Mouse (Mus musculus) ES-E14 (cell line): Measurements from ENCODE around the gene Slc23a2. TPM values are rescaled to one million over a fixed set of nuclear protein-coding genes. Genes with fewer than 3 reads are reported as not detected.

Experiments
- DNase-seq: peaks from one replicate; pipeline ENCODE4 v3.0.0-alpha.2; 2013; ENCODE audit warnings: low read depth, low spot score
- H3K27ac ChIP-seq: 2 replicates; pipeline ENCODE4 v1.5.1; 2012; ENCODE audit warnings: low read depth, mild to moderate bottlenecking, low read length, moderate library complexity, mixed read lengths; ENCODE audit not compliant: poor library complexity, insufficient read depth, severe bottlenecking
- H3K36me3 ChIP-seq: 2 replicates; pipeline ENCODE4 v1.6.1; 2012; ENCODE audit warnings: mild to moderate bottlenecking, low read length, moderate library complexity, mixed read lengths; ENCODE audit not compliant: control insufficient read depth, poor library complexity, insufficient read depth, severe bottlenecking
- H3K4me1 ChIP-seq, 2 experiments: fragments of 150-350 bp in 1 of 2; sonication (generic) in 1 of 2; 2 replicates each; pipeline ENCODE4 v1.6.1; 2012; ENCODE audit warnings: low read length in 2 of 2, mild to moderate bottlenecking in 1 of 2, mixed read lengths in 1 of 2; ENCODE audit not compliant: control insufficient read depth in 2 of 2, insufficient read depth in 2 of 2, poor library complexity in 1 of 2
- H3K4me3 ChIP-seq, 2 experiments: fragments of 150-350 bp in 1 of 2; sonication (generic) in 1 of 2; 2 replicates each; pipeline ENCODE4 v1.5.1; 2012; ENCODE audit warnings: low read length in 2 of 2, low read depth in 1 of 2, mild to moderate bottlenecking in 1 of 2, mixed read lengths in 1 of 2; ENCODE audit not compliant: insufficient read depth in 1 of 2, poor library complexity in 1 of 2, severe bottlenecking in 1 of 2
- H3K9ac ChIP-seq: 2 replicates; pipeline ENCODE4 v1.6.1; 2012; ENCODE audit warnings: low read depth, mild to moderate bottlenecking, low read length, mixed read lengths; ENCODE audit not compliant: poor library complexity, insufficient read depth, severe bottlenecking
- H3K9me3 ChIP-seq: fragments of 150-350 bp; sonication (generic); 2 replicates; pipeline ENCODE4 v1.6.1; 2012; ENCODE audit warnings: low read depth, mild to moderate bottlenecking, low read length; ENCODE audit not compliant: control insufficient read depth, insufficient read depth
- CHD2 ChIP-seq: IDR thresholded peaks from 2 replicates; pipeline ENCODE4 v1.6.1; 2014; ENCODE audit warnings: mild to moderate bottlenecking, low read depth, low read length, inconsistent platforms
- HCFC1 ChIP-seq: IDR thresholded peaks from 2 replicates; pipeline ENCODE4 v1.6.1; 2012; ENCODE audit warnings: low read length, inconsistent platforms, borderline replicate concordance; ENCODE audit not compliant: insufficient read depth
- MAFK ChIP-seq: IDR thresholded peaks from 2 replicates; pipeline ENCODE4 v1.6.1; 2014; ENCODE audit warnings: mild to moderate bottlenecking, low read depth, low read length, inconsistent platforms; ENCODE audit not compliant: insufficient read depth
- ZC3H11A ChIP-seq: IDR thresholded peaks from 2 replicates; pipeline ENCODE4 v1.6.1; 2012; ENCODE audit warnings: low read depth, mild to moderate bottlenecking, inconsistent platforms, low read length, borderline replicate concordance
- ZNF384 ChIP-seq: IDR thresholded peaks from 2 replicates; pipeline ENCODE4 v1.6.1; 2012; ENCODE audit warnings: low read depth, low read length, inconsistent platforms
- in situ Hi-C, 2 experiments: fragments of 600-800 bp; cut with MboI; formaldehyde crosslinking; loops; one replicate each; pipeline ENCODE4 v1.15.1; 2025; ENCODE audit warnings: low sequenced_read_pairs in 2 of 2, inconsistent platforms in 1 of 2; ENCODE audit not compliant: unreplicated experiment in 2 of 2
- total RNA-seq: library from RNA; depleted of rRNA; stranded (reverse); fragments of 300-350 nt; gene quantifications from 2 replicates; pipeline ENCODE4 v1.2.3, GENCODE M21; 2012

Slc23a2 gene
- total RNA-seq, 1 experiment = 33.7 TPM

DNA sequence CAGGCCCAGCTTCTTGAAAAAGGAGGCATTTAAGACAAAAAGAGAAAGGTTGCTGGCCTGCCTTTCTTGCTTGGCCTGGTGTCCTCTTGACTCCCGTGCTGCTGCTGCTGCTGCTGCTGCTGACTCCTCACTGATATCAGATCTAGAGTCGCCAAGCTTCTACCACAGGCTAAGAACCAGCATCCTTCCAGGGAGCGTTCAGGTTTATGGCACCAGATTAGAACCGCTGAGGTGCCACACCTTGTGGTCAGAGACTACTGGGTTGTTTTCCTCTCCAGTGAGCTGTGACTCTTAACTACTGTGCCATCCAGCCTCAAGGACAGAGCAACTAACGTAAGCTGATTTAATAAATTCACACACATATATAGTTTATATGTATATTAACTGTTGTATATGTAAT lies 93.1 kb downstream of the Slc23a2 start:
- no peak overlapping the region for H3K27ac ChIP-seq
- peaks cover 16% of the 10 kb centered on the region; the same call in 1 of the 2 replicates for H3K36me3 ChIP-seq
- H3K4me3 ChIP-seq = no peak overlapping the region
- in situ Hi-C loops = no loop called here
- H3K4me1 ChIP-seq = peaks cover 0 to 2% of the 10 kb centered on the region in 2 experiments; a peak in 1 of 4 replicates
- no peak overlapping the region for H3K9ac ChIP-seq
- no peaks in the 10 kb centered on the region for H3K9me3 ChIP-seq
- no peak for TF ChIP-seq HCFC1
- no peak for TF ChIP-seq MAFK
- TF ChIP-seq ZNF384 = no peak
- TF ChIP-seq CHD2 = no peak
- TF ChIP-seq ZC3H11A = no peak
- DNase-seq = no peak

DNA sequence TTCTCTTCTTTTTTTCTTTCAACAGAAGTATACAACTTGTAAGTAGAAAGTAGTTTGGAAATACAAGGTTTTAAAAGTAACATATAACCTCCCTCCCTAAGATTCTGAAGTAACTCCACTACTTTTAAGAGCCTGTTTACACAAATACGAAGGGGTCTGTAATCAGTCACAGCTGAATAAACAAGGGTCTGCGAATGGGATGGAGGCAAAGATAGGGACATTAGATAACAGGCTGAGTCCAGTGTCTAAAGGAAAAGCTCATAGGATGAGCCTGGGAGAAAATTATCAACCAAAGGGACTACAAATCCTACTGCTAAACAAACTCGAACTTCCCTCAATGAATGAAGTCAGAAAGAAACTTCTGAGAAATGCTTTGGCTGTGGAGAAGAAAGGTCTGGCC lies 95.0 kb downstream of the Slc23a2 start:
- Histone ChIP-seq H3K36me3 (peaks cover 3% of the 10 kb centered on the region; the same call in 1 of the 2 replicates), H3K4me1 (peaks cover 3 to 4% of the 10 kb centered on the region in 2 experiments; a peak in 2 of 4 replicates), H3K9me3 (no peaks in the 10 kb centered on the region), H3K4me3 (no peak overlapping the region), H3K27ac (no peak overlapping the region), H3K9ac (no peak overlapping the region)
- DNase-seq = no peak
- TF ChIP-seq HCFC1 (no peak), ZC3H11A (no peak), CHD2 (no peak), ZNF384 (no peak), MAFK (no peak)
- in situ Hi-C loops = no loop called here

DNA sequence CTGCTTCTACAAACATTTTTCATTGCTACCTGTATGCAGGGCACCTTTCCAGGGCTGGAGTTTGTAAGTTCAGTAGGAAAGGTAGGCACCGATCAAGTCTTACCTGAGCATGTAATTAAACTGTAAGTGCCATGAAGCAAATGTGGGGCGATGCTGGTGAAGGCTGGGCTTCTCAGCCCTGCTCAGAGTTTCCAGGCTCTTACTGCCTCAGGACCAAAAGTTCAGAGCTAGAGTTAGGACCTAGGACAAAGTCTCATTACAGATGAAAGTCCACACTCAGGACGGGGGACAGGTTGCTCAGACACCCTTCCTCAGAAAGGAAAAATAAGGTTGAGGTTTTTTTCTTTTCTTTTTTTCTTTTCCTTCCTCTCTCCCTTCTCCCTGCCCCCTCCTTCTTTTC lies 95.4 kb downstream of the Slc23a2 start:
- H3K4me3 ChIP-seq = no peak overlapping the region

DNA sequence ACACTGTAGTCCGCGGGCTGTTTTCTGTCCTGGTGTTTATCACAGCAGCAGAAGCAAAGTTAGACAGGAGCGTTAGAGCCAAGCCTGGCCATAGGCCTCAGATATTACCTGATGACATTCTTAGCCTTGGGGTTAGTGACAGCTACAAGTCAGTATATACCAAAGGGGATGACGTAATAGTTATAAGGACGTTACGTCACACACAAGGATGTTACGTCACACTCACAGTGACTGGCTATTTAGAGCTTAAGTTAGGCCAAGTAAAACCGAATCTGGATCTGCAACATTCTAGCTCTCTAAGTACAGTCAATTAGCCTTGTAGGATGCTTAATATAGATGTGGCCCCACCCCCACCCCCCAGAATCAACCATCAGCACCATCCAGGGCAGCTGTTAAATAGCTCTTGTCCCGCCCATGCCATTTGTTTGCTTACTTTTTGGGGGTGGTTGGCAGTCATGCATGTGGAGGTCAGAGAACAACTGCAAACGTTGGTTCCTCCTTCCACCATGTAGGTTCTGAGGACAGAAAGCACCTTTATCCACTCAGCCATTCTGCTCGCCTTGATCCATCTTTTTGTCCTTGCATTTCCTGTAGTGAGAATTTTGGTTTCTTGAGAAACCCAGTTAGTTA lies 96.7 kb downstream of the Slc23a2 start:
- H3K36me3 ChIP-seq = no peaks in the 10 kb centered on the region
- no peak for DNase-seq
- H3K9ac ChIP-seq = no peak overlapping the region
- H3K4me3 ChIP-seq = no peak overlapping the region
- H3K27ac ChIP-seq = no peak overlapping the region
- no peaks in the 10 kb centered on the region for H3K9me3 ChIP-seq
- H3K4me1 ChIP-seq = peaks cover 3 to 10% of the 10 kb centered on the region in 2 experiments; a peak in 3 of 4 replicates
- in situ Hi-C loops = no loop called here
- TF ChIP-seq CHD2 (no peak), ZC3H11A (no peak)

More for the DNA sequence above, 95.4 kb downstream of the Slc23a2 start:
- Histone ChIP-seq H3K9ac (no peak overlapping the region), H3K36me3 (peaks cover 2% of the 10 kb centered on the region; the same call in 1 of the 2 replicates), H3K27ac (no peak overlapping the region), H3K9me3 (no peaks in the 10 kb centered on the region), H3K4me1 (peaks cover 3 to 6% of the 10 kb centered on the region in 2 experiments; a peak in 3 of 4 replicates)
- DNase-seq = no peak
- TF ChIP-seq HCFC1 (no peak), ZC3H11A (no peak), MAFK (no peak), ZNF384 (no peak), CHD2 (no peak)
- in situ Hi-C loops = no loop called here
